Mouse (Mus musculus): ENCODE results near the gene Espnl.

GRCm38 (mm10) chr1:91390369-91390768 is 68.5 kb downstream of the Espnl start:
- TF ChIP-seq CTCF (IDR thresholded peaks at IDR 0.05; ENCODE audit: low read depth, low read length) (no peak), POLR2A (IDR thresholded peaks at IDR 0.05; ENCODE audit: borderline replicate concordance, low read depth, low read length) (no peak)
